Mouse (Mus musculus): Measurements from ENCODE around the gene Abcf1.

DNA sequence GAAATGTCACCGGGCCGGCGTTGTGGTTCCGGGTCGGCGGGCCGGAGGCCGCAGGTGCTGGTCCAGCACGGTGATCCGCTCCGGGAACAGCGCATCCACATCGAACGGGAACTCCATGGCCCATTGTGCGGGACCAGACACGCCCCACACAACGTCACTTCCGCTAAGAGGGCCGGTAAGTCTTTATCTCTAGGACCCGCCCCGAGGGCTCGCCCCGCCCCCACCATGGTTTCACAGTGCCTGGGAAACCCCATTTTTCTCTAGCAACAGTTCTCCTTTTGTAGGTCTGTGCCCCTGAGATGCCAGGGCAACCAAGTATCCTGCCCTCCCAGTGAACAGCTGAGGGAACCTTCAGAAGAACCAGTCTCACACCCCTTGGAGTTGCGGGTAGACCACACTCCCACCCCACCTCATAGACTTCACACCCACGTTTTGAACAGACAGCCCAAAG lies 59.6 kb downstream of the Abcf1 start, which contains the start of gene Atat1:
- no peak for TF ChIP-seq EP300 (optimal IDR thresholded peaks at IDR 0.05)
- TF ChIP-seq CTCF (IDR thresholded peaks at IDR 0.05; ENCODE audit: low read depth): no peak
